Mouse (Mus musculus): ENCODE results near the gene Gcn1l1.

GRCm38 (mm10) chr5:115551386-115551785 lies 13.7 kb upstream of the Gcn1l1 start:
- TF ChIP-seq POLR2A (IDR thresholded peaks at IDR 0.05; ENCODE audit: low read depth, low read length): no peak
- no peak for TF ChIP-seq CTCF (conservative IDR thresholded peaks at IDR 0.05; ENCODE audit: insufficient read depth, insufficient read length, low read depth, low read length)
